Mouse (Mus musculus): ENCODE measurements around the gene 1700056E22Rik.

1700056E22Rik gene

DNA sequence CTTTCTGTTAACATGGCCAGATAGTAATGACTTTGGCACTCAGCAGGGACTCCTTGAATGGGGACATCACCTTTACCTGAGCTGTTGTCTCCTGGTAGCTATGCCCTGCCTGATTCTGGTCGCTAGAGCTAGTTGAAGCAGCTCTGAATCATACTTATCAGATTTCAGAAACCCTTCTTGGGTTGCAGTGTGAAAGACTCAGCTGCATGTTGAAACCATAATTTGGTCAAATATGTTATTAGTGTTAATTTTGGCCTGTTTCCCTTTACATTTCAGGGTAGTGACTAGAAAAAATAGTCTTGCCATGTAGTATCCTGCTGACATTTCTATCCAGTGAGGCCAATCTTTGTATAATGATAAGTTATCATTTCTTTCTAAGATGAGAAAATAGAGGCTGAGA is 17.2 kb upstream of the 1700056E22Rik start:
- DNase-seq (ENCODE audit: low read depth, low spot score), result no peak

GRCm38 (mm10) chr1:184048675-184049418 is 14.7 kb upstream of the 1700056E22Rik start:
- DNase-seq (ENCODE audit: low read depth, low spot score), result no peak

DNA sequence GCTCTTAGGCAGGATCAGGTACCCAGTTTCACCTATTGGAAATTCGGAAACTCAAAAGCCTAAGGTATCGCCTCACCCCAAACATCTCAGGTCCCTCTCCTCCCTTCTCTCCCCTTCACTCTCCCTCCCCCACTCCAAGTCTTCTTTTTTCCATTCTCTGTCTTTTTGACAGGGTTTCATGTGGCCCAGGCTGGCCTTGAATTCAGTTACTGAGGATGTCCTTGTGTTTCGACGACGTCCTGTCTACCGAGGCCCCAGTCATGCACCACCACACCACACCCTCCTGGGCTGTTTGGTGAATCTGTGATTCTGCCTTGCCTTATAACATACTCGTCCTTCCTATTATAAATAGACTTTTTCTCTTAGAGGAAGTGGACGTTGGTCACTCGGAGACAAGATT is 13.7 kb upstream of the 1700056E22Rik start:
- no peak for DNase-seq (ENCODE audit: low read depth, low spot score)

- no peak for DNase-seq (ENCODE audit: low read depth, low spot score)
Observed at GRCm38 (mm10) chr1:184046070-184046677, 12.1 kb upstream of the 1700056E22Rik start.

- no peak for DNase-seq (ENCODE audit: low read depth, low spot score)
Observed at GRCm38 (mm10) chr1:184043391-184043790, 9.3 kb upstream of the 1700056E22Rik start.

DNA sequence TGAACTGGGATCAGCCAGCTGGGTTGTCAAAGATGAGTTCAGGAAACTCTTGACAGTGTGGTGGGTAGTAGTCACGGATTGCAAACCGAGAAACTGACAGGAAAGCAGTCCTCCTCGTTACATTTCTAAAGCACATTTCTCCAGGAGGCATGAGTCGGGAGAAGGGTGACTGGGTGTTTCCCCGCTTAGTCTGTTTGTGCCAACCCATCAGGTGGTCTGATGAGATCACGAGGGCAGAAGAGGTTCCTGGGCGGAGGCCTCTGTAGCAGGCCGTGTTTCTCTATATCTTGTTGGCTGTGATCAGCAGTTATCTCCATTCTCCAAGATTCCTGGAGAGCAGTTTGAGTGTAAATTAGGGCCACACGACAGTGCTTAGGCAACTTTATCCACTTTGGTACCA is 8.6 kb upstream of the 1700056E22Rik start:
- DNase-seq (ENCODE audit: low read depth, low spot score), result no peak

DNA sequence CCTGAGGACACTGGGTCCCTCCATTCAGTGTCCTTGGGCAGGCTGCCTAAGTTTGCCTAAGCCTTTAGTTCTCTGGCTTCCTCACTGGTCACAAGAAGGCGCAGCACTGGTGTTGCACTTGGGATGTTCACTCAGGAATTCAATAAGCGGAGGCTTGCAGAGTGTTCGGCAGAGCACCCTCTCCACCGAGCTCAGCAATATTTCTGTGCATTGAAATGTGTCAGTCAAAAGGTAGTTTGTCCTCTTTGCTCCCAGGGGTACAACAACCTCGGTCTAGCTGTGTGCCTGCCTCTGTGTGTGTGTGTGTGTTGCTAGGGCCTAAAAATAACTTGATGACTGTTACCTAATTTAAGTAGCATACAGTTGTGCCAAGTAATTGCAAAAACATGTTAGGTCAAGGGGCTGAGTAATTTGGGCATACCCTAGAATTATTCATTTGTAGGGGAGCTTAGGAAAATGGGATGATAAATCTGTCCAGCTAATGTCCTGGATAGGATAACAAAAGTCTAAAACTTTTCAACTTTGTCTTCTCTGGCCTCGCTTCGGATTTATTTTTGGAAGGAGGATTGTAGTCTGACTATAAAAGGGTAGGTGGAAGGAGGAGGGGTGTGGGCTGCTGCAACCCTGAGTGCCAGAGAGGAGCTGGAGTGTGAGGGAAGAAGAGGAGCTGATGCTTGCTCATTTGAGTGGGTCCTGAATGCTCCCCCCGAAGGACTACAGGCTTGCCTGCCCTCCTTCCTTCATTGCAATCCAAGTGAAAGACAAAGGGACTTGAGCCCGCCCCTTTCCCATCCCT is 7.9 kb upstream of the 1700056E22Rik start:
- peak; percentile 53 for DNase-seq (ENCODE audit: low read depth, low spot score)

DNA sequence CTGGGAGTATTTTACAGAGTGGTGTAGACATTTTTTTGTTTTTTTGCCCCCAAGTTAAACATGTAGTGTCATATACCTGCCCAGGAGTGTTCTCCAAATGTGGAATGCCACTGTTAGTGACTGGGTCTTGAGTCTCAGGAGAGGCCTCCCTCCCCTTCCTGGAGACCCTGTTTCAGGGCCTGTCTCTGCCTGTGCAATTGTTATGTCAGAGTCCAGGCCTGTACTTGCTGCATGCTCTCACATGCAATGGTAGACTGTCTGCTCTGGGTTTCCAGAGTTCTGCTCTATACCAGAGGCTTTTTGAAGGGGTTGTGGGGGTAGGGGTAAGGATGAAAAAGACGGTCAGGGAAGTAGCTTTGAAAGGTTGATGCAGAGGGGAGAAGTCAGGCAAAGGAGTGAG is 6.8 kb upstream of the 1700056E22Rik start:
- DNase-seq (ENCODE audit: low read depth, low spot score), result no peak

GRCm38 (mm10) chr1:184040181-184040580 is 6.1 kb upstream of the 1700056E22Rik start:
- no peak for DNase-seq (ENCODE audit: low read depth, low spot score)

- no peak for DNase-seq (ENCODE audit: low read depth, low spot score)
Observed at GRCm38 (mm10) chr1:184039301-184039700, 5.2 kb upstream of the 1700056E22Rik start.

- DNase-seq (ENCODE audit: low read depth, low spot score), result no peak
Observed at GRCm38 (mm10) chr1:184037802-184038201, 3.7 kb upstream of the 1700056E22Rik start.

- DNase-seq (ENCODE audit: low read depth, low spot score), result no peak
Observed at GRCm38 (mm10) chr1:184035346-184035903, 1.3 kb upstream of the 1700056E22Rik start.

DNA sequence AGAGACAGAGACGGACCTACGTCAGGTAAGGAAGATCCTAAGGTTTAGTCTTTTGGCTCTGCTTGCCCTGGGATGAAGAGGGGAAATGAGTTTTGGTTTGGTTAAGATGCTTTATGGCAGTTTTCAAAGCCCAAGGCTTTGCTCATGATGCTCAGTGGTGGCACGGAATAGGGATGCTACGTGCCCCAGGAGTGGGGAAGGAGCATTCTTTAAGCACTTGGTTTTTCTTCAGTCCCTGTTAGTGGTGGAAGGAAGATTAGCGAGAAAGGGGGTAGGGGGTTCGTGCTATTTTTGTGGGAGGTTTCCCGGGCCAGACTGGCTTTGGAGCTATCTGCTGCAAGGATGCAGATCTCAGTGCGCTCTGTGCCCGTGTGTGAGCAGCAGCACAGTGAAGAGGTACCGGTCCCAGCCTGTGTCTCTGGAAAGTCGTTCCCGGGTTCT is 660 bp upstream of the 1700056E22Rik start:
- DNase-seq (ENCODE audit: low read depth, low spot score), result peak; percentile 68

- peak; percentile 81 for DNase-seq (ENCODE audit: low read depth, low spot score)
Observed at GRCm38 (mm10) chr1:184033390-184034010, 601 bp downstream of the 1700056E22Rik start.

- DNase-seq (ENCODE audit: low read depth, low spot score), result no peak
Observed at GRCm38 (mm10) chr1:184032682-184033389, 1.3 kb downstream of the 1700056E22Rik start.

DNA sequence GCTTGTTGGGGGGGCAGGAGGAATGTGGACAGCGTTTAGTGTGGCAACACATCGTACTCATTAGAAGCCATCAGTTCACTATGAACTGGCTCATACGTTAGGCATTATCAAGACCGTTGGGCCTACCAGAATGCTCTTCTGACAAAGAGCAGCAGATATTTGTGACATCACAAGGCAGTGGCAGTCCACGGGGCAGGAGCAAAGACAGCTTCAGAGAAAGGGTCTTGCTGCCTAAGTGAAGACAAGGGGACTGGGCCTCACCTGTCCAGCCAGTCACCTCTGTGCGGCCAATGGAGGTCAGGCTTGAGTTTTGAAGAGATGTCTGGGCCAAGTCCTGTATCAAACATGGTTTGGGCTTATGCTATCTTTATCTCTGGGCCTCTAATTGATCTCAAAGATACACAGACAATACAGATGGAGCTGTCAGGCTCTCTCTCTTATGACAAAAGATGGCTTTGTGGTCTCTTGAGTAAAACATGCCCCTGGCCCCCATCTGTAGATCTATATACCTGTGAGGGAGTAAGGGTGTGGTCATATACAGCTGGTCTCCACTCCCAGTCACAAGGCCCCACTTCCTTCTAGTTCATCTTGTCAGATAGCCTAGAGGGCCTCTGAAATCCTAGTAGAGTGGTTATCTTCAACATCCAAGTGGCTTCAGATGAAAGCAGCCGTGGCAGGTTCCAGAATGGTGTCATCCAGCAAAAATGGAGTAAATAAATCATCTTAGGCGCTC is 3.9 kb downstream of the 1700056E22Rik start:
- DNase-seq (ENCODE audit: low read depth, low spot score), result no peak

- DNase-seq (ENCODE audit: low read depth, low spot score), result no peak
Observed at GRCm38 (mm10) chr1:184027039-184027438, 7.1 kb downstream of the 1700056E22Rik start.

DNA sequence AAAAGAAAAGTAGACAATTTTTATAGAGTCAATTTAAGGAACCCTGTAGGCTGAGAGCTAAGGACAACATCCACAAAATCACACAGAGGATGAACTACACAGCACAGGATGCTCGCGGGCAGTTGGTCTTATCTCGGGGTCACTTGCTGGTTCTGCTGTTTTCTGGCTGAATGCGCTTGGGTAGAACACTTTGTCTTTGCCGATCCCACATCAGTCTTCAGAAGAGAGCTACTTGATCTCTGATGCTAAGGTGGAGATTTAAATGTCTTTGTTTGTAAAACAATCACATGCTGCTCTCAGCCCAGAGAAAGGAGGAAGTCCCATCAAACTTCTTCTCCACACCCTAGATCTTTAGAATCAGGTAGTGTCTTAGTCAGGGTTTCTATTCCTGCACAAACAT is 9.0 kb downstream of the 1700056E22Rik start:
- DNase-seq (ENCODE audit: low read depth, low spot score), result no peak

DNA sequence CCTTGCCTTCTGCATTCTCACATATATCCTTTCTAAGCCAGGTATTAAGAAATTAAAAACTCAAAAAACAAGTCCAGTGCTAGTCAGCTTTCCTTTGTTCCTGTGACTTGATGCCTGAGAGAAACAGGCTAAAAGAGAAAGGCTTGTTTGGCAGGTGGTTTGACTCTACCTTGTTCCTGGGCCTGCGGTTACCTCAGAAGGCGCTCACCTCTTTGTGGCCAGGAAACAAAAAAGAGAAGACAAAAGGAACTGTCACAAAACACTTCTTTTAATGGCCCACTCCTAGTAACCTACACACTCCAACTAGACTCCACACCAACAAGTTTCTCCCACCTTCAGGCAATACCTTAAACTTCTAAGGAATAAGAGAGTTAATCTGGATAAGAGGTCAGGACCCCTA is 9.5 kb downstream of the 1700056E22Rik start:
- no peak for DNase-seq (ENCODE audit: low read depth, low spot score)

DNA sequence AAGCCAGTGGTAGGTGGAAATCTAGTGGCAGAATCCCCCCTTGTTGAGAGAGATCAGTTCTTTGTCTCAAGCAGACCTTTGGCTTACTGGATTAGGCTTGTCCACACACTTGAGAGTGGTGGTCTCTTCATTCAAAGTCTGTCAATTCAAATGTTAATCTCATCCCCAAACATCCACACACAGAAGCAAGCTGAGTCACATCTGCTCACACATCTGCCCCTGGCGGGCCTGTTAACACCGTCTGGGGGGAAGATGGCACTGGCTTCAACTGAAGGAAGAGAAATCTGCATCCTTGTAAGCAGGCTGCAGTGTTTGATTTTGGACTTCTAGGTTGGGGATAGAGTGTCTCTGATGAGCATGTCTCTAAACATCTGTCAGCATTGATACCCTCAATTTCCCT is 10.1 kb downstream of the 1700056E22Rik start:
- no peak for DNase-seq (ENCODE audit: low read depth, low spot score)
